Mouse (Mus musculus): Measurements from ENCODE around the gene Gli3.

Gli3 gene

GRCm38 (mm10) chr13:15660502-15660901 lies 197.5 kb downstream of the Gli3 start:
- peak in 1 of 2 experiments; percentile 13 for DNase-seq (ENCODE audit: low spot score in 2 of 2)

- no peak for DNase-seq (ENCODE audit: low spot score in 2 of 2)
Measured at GRCm38 (mm10) chr13:15662375-15662774, 199.3 kb downstream of the Gli3 start.

- DNase-seq (ENCODE audit: low spot score in 2 of 2) = no peak
Measured at GRCm38 (mm10) chr13:15664580-15665201, 201.7 kb downstream of the Gli3 start.

GRCm38 (mm10) chr13:15665514-15665913 lies 202.5 kb downstream of the Gli3 start:
- DNase-seq (ENCODE audit: low spot score in 2 of 2) = no peak

- DNase-seq (ENCODE audit: low spot score in 2 of 2) = no peak
Measured at GRCm38 (mm10) chr13:15670144-15670961, 207.3 kb downstream of the Gli3 start.

GRCm38 (mm10) chr13:15670962-15671313 lies 207.9 kb downstream of the Gli3 start:
- DNase-seq (ENCODE audit: low spot score in 2 of 2) = no peak

- DNase-seq (ENCODE audit: low spot score in 2 of 2) = no peak
Measured at GRCm38 (mm10) chr13:15675480-15675879, 212.4 kb downstream of the Gli3 start.

- DNase-seq (ENCODE audit: low spot score in 2 of 2) = no peak
Measured at GRCm38 (mm10) chr13:15677106-15677760, 214.2 kb downstream of the Gli3 start.

GRCm38 (mm10) chr13:15681530-15681929 lies 218.5 kb downstream of the Gli3 start:
- DNase-seq (ENCODE audit: low spot score in 2 of 2) = no peak

- DNase-seq (ENCODE audit: low spot score in 2 of 2) = no peak
Measured at GRCm38 (mm10) chr13:15683006-15683405, 220.0 kb downstream of the Gli3 start.

GRCm38 (mm10) chr13:15688074-15688825 lies 225.2 kb downstream of the Gli3 start:
- no peak for DNase-seq (ENCODE audit: low spot score in 2 of 2)

- DNase-seq (ENCODE audit: low spot score in 2 of 2) = no peak
Measured at GRCm38 (mm10) chr13:15688826-15689501, 225.9 kb downstream of the Gli3 start.

- DNase-seq (ENCODE audit: low spot score in 2 of 2) = no peak
Measured at GRCm38 (mm10) chr13:15691751-15692464, 228.9 kb downstream of the Gli3 start.

GRCm38 (mm10) chr13:15692465-15692809 lies 229.4 kb downstream of the Gli3 start:
- no peak for DNase-seq (ENCODE audit: low spot score in 2 of 2)

GRCm38 (mm10) chr13:15698284-15698683 lies 235.2 kb downstream of the Gli3 start:
- DNase-seq (ENCODE audit: low spot score in 2 of 2) = no peak

GRCm38 (mm10) chr13:15699116-15699515 lies 236.1 kb downstream of the Gli3 start:
- DNase-seq (ENCODE audit: low spot score in 2 of 2) = no peak

GRCm38 (mm10) chr13:15704669-15705068 lies 241.6 kb downstream of the Gli3 start:
- DNase-seq (ENCODE audit: low spot score in 2 of 2) = no peak

- DNase-seq (ENCODE audit: low spot score in 2 of 2) = peak in 1 of 2 experiments; percentile 19
Measured at GRCm38 (mm10) chr13:15707481-15707881, 244.4 kb downstream of the Gli3 start.

GRCm38 (mm10) chr13:15713486-15713885 lies 250.5 kb downstream of the Gli3 start:
- no peak for DNase-seq (ENCODE audit: low spot score in 2 of 2)

GRCm38 (mm10) chr13:15714331-15714725 lies 251.3 kb downstream of the Gli3 start:
- DNase-seq (ENCODE audit: low spot score in 2 of 2) = no peak

Measured in heart, adult 9 months (tissue).